Mouse (Mus musculus) erythroblast, embryonic 14.5 days (primary cell): ENCODE data around the gene Fbxl13.

Experiments
- GATA1 ChIP-seq: IDR thresholded peaks from 2 replicates; pipeline ENCODE4 v1.6.1; 2012; ENCODE audit warnings: low read length, inconsistent platforms, mixed read lengths
- TAL1 ChIP-seq: IDR thresholded peaks from 3 replicates; pipeline ENCODE4 v1.6.1; 2012; ENCODE audit warnings: low read length, inconsistent platforms, mixed read lengths

- TF ChIP-seq GATA1 (no peak), TAL1 (no peak)
These were observed 53.3 kb downstream of the Fbxl13 start for GRCm38 (mm10) chr5:21592106-21592505.
